Mouse (Mus musculus) heart, adult 11 months (tissue): Measurements from ENCODE around the gene Nrg4.

Experiments
- DNase-seq: peaks from one replicate; pipeline ENCODE4 v3.0.0; 2022

Nrg4 gene

DNA sequence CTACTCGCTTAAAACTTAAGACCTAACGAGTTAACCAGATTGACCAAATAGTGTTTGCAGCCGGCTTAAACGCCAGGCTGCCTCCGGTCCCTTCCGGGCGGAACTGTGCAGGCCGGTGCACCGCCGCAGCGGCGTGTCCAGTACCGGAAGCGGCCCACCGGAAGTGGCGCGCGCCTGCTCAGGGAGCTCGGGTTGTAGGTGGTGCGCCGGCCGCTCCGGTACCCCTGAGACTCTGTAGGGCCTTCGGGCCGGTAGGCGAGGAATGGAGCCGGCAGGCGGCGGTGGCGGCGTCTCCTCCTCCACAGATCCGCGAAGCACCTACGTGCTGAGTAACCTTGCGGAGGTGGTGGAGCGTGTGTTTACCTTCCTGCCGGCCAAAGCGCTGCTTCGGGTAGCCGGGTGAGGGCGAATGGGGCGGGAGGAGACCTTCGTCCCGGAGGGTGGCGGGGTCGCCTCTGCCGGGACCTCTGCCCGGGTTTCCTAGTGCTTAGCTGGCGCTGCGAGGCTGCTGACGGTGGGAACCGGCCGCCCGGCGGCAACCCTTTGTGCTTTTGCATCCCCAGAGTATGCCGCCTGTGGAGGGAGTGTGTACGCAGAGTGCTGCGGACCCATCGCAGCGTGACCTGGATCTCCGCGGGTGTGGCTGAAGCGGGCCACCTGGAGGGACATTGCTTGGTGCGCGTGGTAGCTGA lies 117.7 kb downstream of the Nrg4 start, which contains the start of gene Fbxo22:
TSS of gene Fbxo22 (plus strand) at position 136 of the 692 bp plus-strand sequence.
- DNase-seq: peak; percentile 99

DNA sequence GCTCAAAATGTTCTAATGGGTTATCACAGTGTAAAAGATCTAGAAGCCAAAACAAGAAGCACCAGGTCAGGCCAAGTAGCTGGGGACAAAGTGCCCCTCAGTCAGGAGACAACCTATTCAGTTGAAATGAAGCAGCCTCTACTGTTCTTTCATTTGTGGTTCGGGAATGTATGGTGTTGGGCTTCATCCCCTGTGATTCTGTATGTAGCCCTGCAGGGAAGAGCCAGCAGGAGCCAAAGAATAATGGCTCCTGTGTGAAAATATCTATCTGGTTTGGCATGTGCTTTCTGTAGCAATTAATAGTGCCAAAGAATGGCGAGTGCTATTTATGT lies 118.2 kb downstream of the Nrg4 start:
- DNase-seq: no peak

DNA sequence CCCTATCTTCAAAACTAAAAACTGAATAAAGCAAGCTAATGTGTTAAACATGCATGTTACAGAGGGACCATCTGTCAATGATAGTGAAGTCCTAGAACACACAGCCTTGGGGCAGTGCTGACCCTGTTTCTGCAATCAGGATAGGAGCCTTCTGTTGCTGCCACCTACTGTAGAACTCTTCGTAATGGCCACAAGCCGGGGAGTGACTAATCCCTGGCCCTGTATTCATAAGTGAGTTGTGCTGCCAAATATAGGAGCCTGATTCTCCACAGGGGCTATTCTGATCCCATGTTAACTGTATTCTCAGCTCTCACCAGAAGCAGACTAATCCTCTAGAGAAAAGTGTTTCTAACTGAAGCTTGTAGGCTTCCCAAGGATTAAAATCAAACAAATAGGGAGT lies 127.3 kb downstream of the Nrg4 start:
- peak; percentile 93 for DNase-seq

DNA sequence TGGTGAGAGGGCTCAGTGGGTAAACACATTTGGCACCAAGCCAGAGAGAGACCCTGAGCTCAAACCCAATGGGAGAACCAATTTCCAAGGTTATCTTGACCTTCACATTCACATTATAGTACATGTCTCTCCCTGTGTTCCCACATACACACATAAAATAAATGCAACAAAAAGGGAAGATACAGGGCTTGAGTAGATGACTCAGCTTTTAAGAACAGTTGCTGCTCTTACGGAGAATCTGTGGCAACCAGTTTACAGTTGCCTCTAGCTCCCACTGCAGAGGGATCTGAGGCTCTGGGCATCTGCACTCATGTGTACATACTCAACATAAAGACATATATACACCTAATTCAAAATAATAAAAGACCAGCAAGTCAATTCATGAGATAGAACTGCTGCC lies 128.4 kb downstream of the Nrg4 start:
- DNase-seq: no peak

DNA sequence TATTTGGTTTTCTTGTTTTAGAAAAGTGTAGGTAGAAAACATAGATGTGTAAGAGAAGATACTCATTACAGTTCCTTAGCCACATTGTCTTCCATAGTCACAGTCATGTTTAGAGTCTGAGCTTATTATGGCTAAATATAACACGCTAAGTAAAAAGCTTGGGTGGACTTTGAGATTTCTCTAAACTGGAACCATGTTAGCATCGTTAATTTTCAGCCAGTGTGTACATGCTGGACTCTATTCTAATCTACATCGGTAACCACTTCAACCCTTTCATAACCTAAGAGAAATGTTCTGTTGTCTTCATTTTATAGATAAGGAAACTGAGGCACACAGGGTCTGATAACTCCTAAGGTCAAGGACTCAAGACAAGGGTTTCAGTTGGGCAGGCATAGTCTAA lies 130.8 kb downstream of the Nrg4 start:
- no peak for DNase-seq

DNA sequence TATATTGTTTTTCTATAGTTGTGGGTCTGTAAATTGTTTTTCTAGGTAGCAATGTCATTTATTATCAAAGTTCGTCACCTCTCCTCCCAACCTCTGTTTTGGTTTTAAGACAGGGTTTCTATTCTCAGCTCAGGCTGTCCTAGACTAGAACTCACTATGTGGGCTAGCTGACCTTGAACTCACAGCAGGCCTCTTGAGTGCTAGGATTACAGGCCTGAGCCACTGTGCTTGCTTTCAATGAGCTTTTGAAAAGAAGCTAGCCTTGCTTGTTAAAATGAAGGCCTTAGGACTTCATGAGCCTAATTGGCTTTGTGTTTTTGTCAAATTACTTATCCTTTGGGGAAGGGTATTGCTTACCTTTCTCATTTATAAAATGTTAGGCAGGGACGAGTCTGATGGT lies 152.4 kb downstream of the Nrg4 start:
- no peak for DNase-seq

DNA sequence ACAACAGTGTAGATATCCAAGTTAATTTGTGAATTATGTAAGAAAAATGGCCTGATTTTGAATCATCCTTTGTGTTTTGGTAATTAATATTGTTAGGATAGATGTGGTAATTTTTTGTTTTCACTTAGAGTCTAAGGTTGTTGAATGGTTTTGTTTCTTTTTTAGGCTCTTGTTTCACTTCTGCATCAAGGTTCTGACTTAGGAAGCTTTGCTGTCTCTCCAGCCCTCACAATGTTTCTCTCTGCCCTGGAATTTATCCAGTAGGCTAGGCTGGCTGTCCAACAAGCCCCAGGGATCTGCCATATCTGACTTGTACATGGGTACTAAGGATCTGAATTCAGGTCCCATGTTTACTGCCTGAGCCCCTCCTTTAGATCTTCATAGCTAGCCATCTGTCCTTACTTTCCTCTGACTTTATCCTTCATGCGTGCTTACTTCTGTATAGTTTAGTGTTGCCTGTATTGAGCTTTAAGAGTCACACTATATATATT lies 154.4 kb downstream of the Nrg4 start:
- no peak for DNase-seq

DNA sequence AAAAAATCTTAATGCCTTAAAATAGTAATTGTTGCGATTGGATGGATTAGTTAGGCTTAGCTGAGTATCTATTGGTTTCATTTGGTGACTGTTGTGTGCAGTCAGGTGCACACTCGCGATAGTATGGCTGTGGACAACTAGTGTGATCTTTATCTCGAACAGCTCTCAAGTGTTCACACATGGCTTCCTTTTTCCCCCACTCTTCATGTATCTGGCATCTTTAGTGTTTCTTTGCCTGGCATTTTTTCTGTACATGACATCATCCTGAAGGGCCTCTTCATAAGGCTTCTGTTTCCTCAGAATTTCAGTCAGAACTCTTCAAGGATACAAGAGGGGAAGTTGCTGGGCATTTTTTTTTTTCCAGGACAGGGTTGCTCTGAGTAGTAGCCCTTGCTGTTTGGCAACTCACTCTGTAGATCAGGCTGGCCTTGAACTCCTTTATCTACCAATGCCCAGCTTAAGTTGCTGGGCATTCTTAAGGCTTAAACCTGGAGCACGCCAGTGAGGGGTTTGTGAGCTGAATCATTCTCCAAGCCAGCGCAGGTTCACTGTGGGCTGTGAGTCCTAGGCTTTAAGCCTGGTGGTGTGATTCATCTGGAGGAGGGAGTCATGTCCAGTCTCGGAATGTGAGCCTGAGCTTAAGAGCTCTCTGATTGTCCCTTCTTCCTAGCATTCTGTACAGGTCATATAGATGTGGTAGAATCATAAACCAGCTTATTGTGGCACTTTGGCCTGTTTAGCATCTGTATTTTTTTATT lies 155.8 kb downstream of the Nrg4 start:
- no peak for DNase-seq
